Mouse (Mus musculus) stomach, embryonic 14.5 days (tissue): ENCODE data around the gene Mast4. TPM values are rescaled to one million over a fixed set of nuclear protein-coding genes. Genes with fewer than 3 reads are reported as not detected.

Source experiments
- ATAC-seq: fragments of 200-750 bp; cut with Nextera tagmentation; 2 replicates; pipeline ENCODE4 v1.8.0; 2017; ENCODE audit warnings: low read depth, moderate TSS enrichment; ENCODE audit not compliant: insufficient number of reproducible peaks, insufficient read depth, low FRiP score
- H3K27ac ChIP-seq: fragments of 300-500 bp; sonication (generic); 2 replicates; pipeline ENCODE4 v1.5.1; 2014; ENCODE audit warnings: mild to moderate bottlenecking, low read length, moderate library complexity, mixed read lengths
- H3K27me3 ChIP-seq: fragments of 300-500 bp; sonication (generic); 2 replicates; pipeline ENCODE4 v1.6.1; 2014; ENCODE audit warnings: low read length, control low read depth, mixed read lengths; ENCODE audit not compliant: control insufficient read depth, insufficient read depth
- H3K36me3 ChIP-seq: fragments of 300-500 bp; sonication (generic); 2 replicates; pipeline ENCODE4 v1.6.1; 2014; ENCODE audit warnings: mild to moderate bottlenecking, control low read depth, low read length, moderate library complexity, mixed read lengths; ENCODE audit not compliant: control insufficient read depth, insufficient read depth
- H3K4me1 ChIP-seq: fragments of 300-500 bp; sonication (generic); 2 replicates; pipeline ENCODE4 v1.6.1; 2014; ENCODE audit warnings: low read length, control low read depth, mixed read lengths; ENCODE audit not compliant: control insufficient read depth, insufficient read depth
- H3K4me2 ChIP-seq: fragments of 300-500 bp; sonication (generic); replicated peaks from 2 replicates; pipeline ENCODE4 v1.6.1; 2014; ENCODE audit warnings: low read depth, low read length, control low read depth
- H3K4me3 ChIP-seq: fragments of 300-500 bp; sonication (generic); 2 replicates; pipeline ENCODE4 v1.5.1; 2014; ENCODE audit warnings: low read depth, low read length, control low read depth
- H3K9ac ChIP-seq: fragments of 300-500 bp; sonication (generic); replicated peaks from 2 replicates; pipeline ENCODE4 v1.6.1; 2014; ENCODE audit warnings: low read depth, mild to moderate bottlenecking, control low read depth, low read length, moderate library complexity, mixed read lengths
- H3K9me3 ChIP-seq: fragments of 300-500 bp; sonication (generic); 2 replicates; pipeline ENCODE4 v1.6.1; 2016; ENCODE audit warnings: low read depth, low read length, control low read depth; ENCODE audit not compliant: control insufficient read depth
- whole genome bisulfite sequencing: fragments of 180-500 bp; shearing (Covaris S2); extraction: QIAGEN DNeasy Blood & Tissue Kit; methylation state at CpG from one replicate; pipeline ENCODE4 v1.1.7; 2014; 5-methylcytosine and 5-hydroxymethylcytosine counted together
- polyA plus RNA-seq: library from polyadenylated mRNA; unstranded; fragments of >200 nt; fragmentation: Nextera tagmentation; extraction: Ambion mirVana; gene quantifications from 2 replicates; pipeline ENCODE4 v1.2.1, GENCODE M21; 2014

Gene Mast4
- polyA plus RNA-seq, 1 experiment from 2014 or later: 48.0 TPM

GRCm38 (mm10) chr13:102850594-102850993 is 483.7 kb downstream of the Mast4 start:
- ATAC-seq: no peak

GRCm38 (mm10) chr13:102849068-102849467 is 485.2 kb downstream of the Mast4 start:
- H3K9ac ChIP-seq: no peak overlapping the region
- H3K27me3 ChIP-seq: no peaks in the 10 kb centered on the region
- no peak overlapping the region for H3K4me2 ChIP-seq
- H3K27ac ChIP-seq: no peak overlapping the region
- no peaks in the 10 kb centered on the region for H3K4me1 ChIP-seq
- ATAC-seq: no peak
- H3K9me3 ChIP-seq: no peaks in the 10 kb centered on the region
- no peak overlapping the region for H3K4me3 ChIP-seq
- no peaks in the 10 kb centered on the region for H3K36me3 ChIP-seq
- WGBS: 69% methylated on average over 3 of the region's 3 CpGs

More at GRCm38 (mm10) chr13:102850594-102850993, 483.7 kb downstream of the Mast4 start:
- H3K9ac ChIP-seq: no peak overlapping the region
- no peaks in the 10 kb centered on the region for H3K9me3 ChIP-seq
- no peaks in the 10 kb centered on the region for H3K4me1 ChIP-seq
- H3K4me3 ChIP-seq: no peak overlapping the region
- H3K4me2 ChIP-seq: no peak overlapping the region
- H3K27ac ChIP-seq: no peak overlapping the region
- no peaks in the 10 kb centered on the region for H3K36me3 ChIP-seq
- H3K27me3 ChIP-seq: no peaks in the 10 kb centered on the region
- 63% methylated on average over 2 of the region's 2 CpGs for WGBS

DNA sequence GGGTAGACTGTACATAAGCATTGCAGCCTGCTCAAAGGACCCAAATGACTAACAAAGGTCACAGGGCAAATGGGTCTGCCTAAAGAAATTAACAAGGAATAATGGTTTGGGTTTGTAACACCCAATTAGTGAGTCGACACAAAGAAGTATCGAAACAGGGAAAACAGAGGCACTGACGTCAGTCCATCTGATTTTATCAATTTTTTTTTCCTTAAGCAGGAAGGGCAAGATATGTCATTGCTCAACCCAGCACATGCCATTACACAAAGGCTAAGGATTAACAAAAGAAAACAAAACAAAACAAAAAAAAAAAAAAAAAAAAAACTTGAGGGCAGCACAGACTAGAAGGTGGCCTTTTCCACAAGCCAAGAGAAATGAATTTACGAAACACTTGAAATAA is 487.8 kb downstream of the Mast4 start:
- Histone ChIP-seq H3K9me3 (no peaks in the 10 kb centered on the region), H3K9ac (no peak overlapping the region), H3K4me3 (no peak overlapping the region), H3K36me3 (no peaks in the 10 kb centered on the region), H3K27ac (no peak overlapping the region), H3K4me1 (peaks cover 6% of the 10 kb centered on the region; the same call in 1 of the 2 replicates), H3K4me2 (no peak overlapping the region), H3K27me3 (no peaks in the 10 kb centered on the region)
- whole genome bisulfite sequencing: 88% methylated on average over 4 of the region's 4 CpGs
- no peak for ATAC-seq

GRCm38 (mm10) chr13:102842715-102843114 is 491.6 kb downstream of the Mast4 start:
- H3K36me3 ChIP-seq: no peaks in the 10 kb centered on the region
- no peak overlapping the region for H3K9ac ChIP-seq
- no peak overlapping the region for H3K4me2 ChIP-seq
- peaks cover 9% of the 10 kb centered on the region for H3K4me1 ChIP-seq
- H3K27me3 ChIP-seq: no peaks in the 10 kb centered on the region
- H3K9me3 ChIP-seq: no peaks in the 10 kb centered on the region
- no peak overlapping the region for H3K4me3 ChIP-seq
- WGBS: 89% methylated on average over 2 of the region's 2 CpGs
- no peak overlapping the region for H3K27ac ChIP-seq
- no peak for ATAC-seq

GRCm38 (mm10) chr13:102842237-102842636 is 492.1 kb downstream of the Mast4 start:
- H3K36me3 ChIP-seq: no peaks in the 10 kb centered on the region
- no peaks in the 10 kb centered on the region for H3K27me3 ChIP-seq
- no peak for ATAC-seq
- no peak overlapping the region for H3K4me3 ChIP-seq
- no peak overlapping the region for H3K9ac ChIP-seq
- H3K4me1 ChIP-seq: peaks cover 9% of the 10 kb centered on the region
- H3K4me2 ChIP-seq: no peak overlapping the region
- WGBS: 47% methylated on average over 8 of the region's 8 CpGs
- H3K9me3 ChIP-seq: no peaks in the 10 kb centered on the region
- H3K27ac ChIP-seq: no peak overlapping the region

- Histone ChIP-seq H3K27me3 (no peaks in the 10 kb centered on the region), H3K4me3 (no peak overlapping the region), H3K4me2 (no peak overlapping the region), H3K27ac (no peak overlapping the region), H3K9ac (no peak overlapping the region), H3K4me1 (peaks cover 9% of the 10 kb centered on the region), H3K9me3 (no peaks in the 10 kb centered on the region), H3K36me3 (no peaks in the 10 kb centered on the region)
- ATAC-seq: no peak
- WGBS: 45% methylated on average over 7 of the region's 7 CpGs
These were observed 494.4 kb downstream of the Mast4 start for GRCm38 (mm10) chr13:102839741-102840482.

DNA sequence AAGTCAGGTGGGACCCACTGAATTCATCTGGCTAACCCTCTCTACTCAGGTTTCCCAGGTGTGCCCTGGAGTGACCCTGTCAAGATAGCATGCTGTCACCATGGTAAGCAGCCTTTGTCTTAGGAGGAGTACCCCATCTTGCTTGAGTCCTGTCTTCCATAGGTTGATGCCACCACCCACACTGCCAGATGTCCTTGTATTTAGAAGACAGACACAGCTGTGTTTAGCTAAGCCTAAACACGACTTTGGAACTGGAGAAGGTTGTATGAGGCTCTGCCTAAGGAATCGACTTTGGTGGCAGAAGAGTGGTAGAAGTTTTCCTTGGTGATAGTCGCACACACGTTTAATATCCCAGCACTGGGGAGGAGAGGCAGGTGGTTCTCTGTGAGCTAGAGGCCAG is 496.9 kb downstream of the Mast4 start:
- no peak overlapping the region for H3K27ac ChIP-seq
- WGBS: 50% methylated on average over 4 of the region's 4 CpGs
- no peak overlapping the region for H3K4me2 ChIP-seq
- ATAC-seq: no peak
- no peaks in the 10 kb centered on the region for H3K27me3 ChIP-seq
- no peak overlapping the region for H3K9ac ChIP-seq
- no peaks in the 10 kb centered on the region for H3K36me3 ChIP-seq
- H3K9me3 ChIP-seq: no peaks in the 10 kb centered on the region
- peaks cover 6% of the 10 kb centered on the region for H3K4me1 ChIP-seq
- H3K4me3 ChIP-seq: no peak overlapping the region

DNA sequence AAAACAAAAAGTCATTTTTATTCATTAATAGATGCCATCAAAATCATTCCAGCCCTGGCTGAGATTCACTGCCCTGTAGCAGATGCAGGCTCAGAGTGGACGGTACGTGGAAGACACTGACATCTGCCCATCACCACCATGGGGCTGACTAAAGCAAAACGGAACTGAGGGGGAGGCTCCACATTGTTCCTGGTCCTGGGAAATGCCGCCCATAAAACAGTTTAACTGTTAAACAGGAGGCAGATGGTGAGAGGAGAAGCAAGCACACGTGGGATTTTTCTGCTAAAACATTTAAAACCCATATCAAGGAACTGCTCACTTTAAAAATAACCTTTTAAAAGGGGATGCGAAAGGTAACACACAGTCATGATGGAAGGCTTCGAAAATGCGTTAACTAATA is 499.0 kb downstream of the Mast4 start:
- no peak overlapping the region for H3K4me3 ChIP-seq
- H3K27ac ChIP-seq: no peak overlapping the region
- peaks cover 3% of the 10 kb centered on the region for H3K4me1 ChIP-seq
- 76% methylated on average over 8 of the region's 8 CpGs for WGBS
- H3K9ac ChIP-seq: no peak overlapping the region
- H3K4me2 ChIP-seq: no peak overlapping the region
- no peak for ATAC-seq
- H3K36me3 ChIP-seq: no peaks in the 10 kb centered on the region
- H3K27me3 ChIP-seq: no peaks in the 10 kb centered on the region
- H3K9me3 ChIP-seq: no peaks in the 10 kb centered on the region

DNA sequence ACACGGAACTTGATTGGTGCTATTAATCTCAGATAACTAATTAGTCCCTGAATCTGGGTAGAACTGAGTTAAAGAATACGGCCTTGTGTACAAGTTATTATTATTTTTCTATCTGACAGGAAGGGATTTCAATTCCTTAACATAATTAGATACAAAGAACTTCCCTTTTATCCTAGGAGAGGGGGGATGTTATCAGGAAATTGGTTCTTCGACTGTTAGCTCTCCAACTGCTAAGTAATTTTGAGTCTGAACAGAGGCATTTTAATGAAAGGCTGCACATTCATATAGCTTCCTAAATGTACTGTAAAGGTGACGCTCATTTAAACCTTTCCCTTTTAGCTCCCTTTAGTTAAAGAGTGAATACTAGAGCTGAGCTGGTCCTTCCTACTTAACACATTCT is 516.0 kb downstream of the Mast4 start:
- H3K4me1 ChIP-seq: no peaks in the 10 kb centered on the region
- WGBS: 63% methylated on average over 4 of the region's 4 CpGs
- H3K4me2 ChIP-seq: no peak overlapping the region
- H3K27ac ChIP-seq: no peak overlapping the region
- no peak overlapping the region for H3K4me3 ChIP-seq
- H3K9ac ChIP-seq: no peak overlapping the region
- H3K36me3 ChIP-seq: no peaks in the 10 kb centered on the region
- no peaks in the 10 kb centered on the region for H3K9me3 ChIP-seq
- H3K27me3 ChIP-seq: no peaks in the 10 kb centered on the region
- ATAC-seq: no peak
